Mouse (Mus musculus): Measurements from ENCODE around the gene Rbm5. TPM values are rescaled to one million over a fixed set of nuclear protein-coding genes. Genes with fewer than 3 reads are reported as not detected.

Rbm5 gene
- polyA plus RNA-seq, 1 experiment from 2014 or later: 270 TPM

DNA sequence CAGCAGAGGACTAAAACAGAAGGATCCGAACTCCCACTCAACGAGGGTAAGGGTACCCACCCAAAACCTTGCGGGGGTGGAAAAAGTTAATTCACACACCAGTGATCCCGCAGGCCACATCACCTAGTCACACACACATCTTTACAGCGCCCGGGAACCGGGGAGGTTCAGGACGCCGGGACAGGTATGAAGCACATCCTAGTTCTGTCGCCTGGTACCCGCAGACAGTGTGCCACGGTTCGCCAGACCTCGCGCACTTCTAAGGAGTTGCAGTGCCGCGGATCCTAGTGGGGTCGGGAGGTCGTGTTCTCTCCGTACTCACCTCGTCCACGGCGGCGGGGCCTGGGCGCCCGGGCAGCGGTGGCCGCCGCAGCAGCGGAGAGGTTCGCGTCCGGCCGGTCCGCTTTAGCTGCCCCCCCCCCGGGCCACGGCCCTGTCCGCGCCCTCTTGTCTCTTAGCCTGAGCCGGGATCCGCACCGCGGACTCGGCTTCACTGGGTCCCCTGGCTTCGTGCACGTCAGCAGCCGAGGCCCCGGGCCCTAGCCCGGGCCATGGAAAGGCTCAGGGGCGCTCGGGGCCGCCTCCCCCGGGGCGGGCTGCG, 61.6 kb downstream of the Rbm5 start:
- H3K9me3 ChIP-seq: no peaks in the 10 kb centered on the region
- no peak for ATAC-seq (ENCODE audit: low FRiP score, low read depth)

DNA sequence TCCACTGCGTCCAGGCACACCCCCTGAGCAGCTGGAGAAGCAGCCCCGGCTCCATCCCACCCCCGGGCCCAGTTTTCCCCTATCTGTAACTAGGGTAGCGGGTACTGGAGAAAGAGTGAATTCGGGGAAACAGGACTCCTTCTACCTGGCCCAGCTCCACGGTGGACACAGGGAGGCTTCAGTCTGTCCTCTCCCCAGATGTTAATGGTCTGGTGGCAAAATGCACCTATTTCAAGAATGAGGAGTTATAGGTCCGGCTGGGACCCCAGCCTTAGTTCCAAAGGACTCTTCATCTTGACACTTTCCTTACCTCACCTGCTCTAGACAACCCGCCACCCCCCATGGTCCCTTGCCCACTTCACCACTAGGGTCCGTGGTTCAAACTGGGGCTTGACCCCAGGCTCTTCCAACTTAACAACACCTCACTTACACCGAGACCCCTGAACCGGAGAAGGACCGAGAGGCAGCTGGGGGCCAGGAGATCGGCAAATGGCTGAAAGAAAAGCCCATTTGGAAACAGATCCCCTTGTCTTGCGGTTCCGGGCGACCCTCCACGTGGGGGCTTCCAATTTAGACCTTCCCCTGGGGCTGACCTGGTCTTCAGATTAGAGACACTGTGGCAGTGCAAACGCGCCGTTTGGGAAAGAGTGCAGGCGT, 62.2 kb downstream of the Rbm5 start:
- Histone ChIP-seq H3K27ac (peak overlapping the region; percentile 97), H3K27me3 (no peaks in the 10 kb centered on the region), H3K4me2 (replicated peaks) (peak overlapping the region; percentile 85), H3K4me3 (peak overlapping the region; percentile 77), H3K4me1 (peaks cover 50% of the 10 kb centered on the region), H3K9ac (peak overlapping the region; percentile 97), H3K9me3 (no peaks in the 10 kb centered on the region), H3K36me3 (peaks cover 23% of the 10 kb centered on the region)
- ATAC-seq (ENCODE audit: low FRiP score, low read depth): no peak
- WGBS: under 1% methylated on average over 21 of the region's 21 CpGs

More for the DNA sequence above, 61.6 kb downstream of the Rbm5 start:
- H3K4me1 ChIP-seq: peaks cover 50% of the 10 kb centered on the region
- no peaks in the 10 kb centered on the region for H3K27me3 ChIP-seq
- peak overlapping the region; percentile 85 for H3K4me2 ChIP-seq (replicated peaks)
- H3K4me3 ChIP-seq: peak overlapping the region; percentile 77
- H3K9ac ChIP-seq: peak overlapping the region; percentile 97
- peak overlapping the region; percentile 97 for H3K27ac ChIP-seq
- WGBS: under 1% methylated on average over 53 of the region's 55 CpGs
- H3K36me3 ChIP-seq: peaks cover 17% of the 10 kb centered on the region

DNA sequence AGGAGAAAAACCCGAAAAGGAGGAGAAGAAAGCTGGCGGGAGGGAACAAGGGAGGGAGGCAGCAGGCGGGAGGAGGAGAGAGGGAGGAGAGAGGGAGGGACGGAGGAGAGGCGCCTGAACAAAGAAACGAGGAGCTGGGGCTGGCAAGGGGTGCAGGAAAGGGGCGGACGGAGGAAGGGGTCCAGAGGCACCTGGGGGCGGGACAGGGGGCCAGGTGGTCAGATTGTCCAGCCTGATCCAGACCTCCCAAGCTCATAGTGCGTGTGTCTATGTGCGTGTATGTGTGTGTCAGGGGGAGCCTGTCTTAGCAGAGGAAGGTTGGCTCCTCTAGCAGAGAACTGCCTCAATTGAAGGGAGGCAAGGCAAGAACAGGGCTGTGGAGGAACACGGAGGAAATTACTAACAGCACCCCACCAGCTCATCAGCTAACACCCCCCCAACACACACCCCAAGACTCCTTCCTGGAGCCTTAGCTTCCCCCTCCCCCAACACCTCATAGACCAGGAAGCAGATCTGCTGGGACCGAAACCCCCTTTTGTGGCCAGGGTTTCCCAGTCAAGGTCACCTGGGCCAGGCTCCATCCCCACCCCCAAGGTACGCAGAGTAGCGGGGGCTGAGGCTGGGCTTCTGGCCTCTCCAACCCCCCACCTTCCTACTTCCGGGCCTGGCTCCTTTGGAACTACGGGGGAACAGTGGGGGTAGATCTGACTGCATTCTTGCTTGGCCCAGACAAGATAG, 62.9 kb downstream of the Rbm5 start:
- peak overlapping the region; percentile 77 for H3K4me3 ChIP-seq
- ATAC-seq (ENCODE audit: low FRiP score, low read depth): peak; percentile 54
- WGBS: 0% methylated on average over 17 of the region's 17 CpGs
- H3K4me1 ChIP-seq: peaks cover 53% of the 10 kb centered on the region
- H3K27me3 ChIP-seq: no peaks in the 10 kb centered on the region
- peaks cover 30% of the 10 kb centered on the region for H3K36me3 ChIP-seq
- peak overlapping the region; percentile 97 for H3K9ac ChIP-seq
- no peaks in the 10 kb centered on the region for H3K9me3 ChIP-seq
- peak overlapping the region; percentile 97 for H3K27ac ChIP-seq
- peak overlapping the region; percentile 85 for H3K4me2 ChIP-seq (replicated peaks)

DNA sequence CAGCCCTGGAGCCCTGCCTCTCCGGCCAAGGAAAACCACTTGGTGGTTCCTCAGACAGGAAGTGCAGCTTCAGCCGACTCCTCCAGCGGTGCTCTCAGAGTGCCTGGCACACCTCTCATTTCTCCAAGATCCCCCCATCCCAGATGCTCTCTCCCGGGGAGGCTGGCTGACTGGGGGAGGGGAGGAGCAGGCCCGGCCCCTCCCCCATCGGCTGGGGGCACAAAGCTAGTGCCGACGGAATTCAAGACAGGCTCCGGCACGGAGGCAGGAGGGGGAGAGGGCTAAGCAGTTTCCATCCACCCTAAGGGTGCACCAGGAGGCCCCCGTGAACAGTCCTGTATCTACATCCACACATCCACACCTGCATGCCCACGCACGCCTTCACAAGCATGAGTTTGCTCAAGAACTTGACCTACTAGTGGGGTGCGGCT, 64.0 kb downstream of the Rbm5 start:
- WGBS: under 1% methylated on average over 13 of the region's 14 CpGs
- Histone ChIP-seq H3K4me3 (peak overlapping the region; percentile 77), H3K9ac (peak overlapping the region; percentile 97), H3K36me3 (peaks cover 38% of the 10 kb centered on the region), H3K27ac (peak overlapping the region; percentile 97), H3K4me1 (peaks cover 62% of the 10 kb centered on the region), H3K27me3 (no peaks in the 10 kb centered on the region), H3K4me2 (replicated peaks) (peak overlapping the region; percentile 85), H3K9me3 (no peaks in the 10 kb centered on the region)
- ATAC-seq (ENCODE audit: low FRiP score, low read depth): no peak

DNA sequence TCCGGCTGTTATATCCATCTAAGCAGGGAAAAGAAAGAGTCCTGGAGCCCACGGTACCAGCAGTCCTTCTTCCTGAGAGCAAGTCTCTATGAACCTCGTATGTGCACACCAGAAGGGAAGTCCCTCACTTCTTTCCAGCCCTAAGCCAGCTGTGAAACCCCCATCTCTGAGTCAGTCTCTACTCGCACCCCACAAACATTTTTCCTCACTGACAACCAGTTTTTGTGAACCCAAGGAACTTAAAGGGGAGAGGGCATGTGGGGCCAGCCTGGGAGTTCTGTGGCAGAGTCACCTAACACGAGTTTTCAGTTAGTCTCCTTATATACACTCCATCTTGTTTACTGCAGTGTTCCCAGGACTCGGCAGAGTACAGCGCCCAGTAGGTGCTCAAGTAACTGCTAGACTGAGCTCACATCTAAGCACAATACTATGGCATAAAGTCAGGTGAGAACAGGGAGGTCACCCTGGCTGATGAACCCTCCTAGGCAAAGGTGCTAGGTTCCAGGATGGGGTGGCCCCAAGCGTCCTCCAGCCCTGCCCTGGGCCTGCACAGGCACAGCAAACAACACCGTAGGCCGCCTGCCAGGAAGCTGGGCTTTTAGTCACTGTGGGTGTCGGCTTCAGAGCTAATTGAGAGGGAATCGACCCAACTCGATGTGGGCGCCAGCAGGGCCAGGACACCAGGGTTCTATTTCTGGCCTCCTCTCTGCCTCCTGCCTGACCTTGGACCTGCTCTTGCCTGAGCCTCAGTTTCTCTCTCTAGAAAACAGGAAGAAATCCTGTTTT, 67.3 kb downstream of the Rbm5 start:
- no peaks in the 10 kb centered on the region for H3K27me3 ChIP-seq
- H3K9me3 ChIP-seq: no peaks in the 10 kb centered on the region
- no peak overlapping the region for H3K4me3 ChIP-seq
- H3K27ac ChIP-seq: peak overlapping the region; percentile 52; the same call in 1 of the 2 replicates
- H3K4me2 ChIP-seq (replicated peaks): peak overlapping the region; percentile 41; the same call in 1 of the 2 replicates
- H3K9ac ChIP-seq: peak overlapping the region; percentile 50; the same call in 1 of the 2 replicates
- no peak for ATAC-seq (ENCODE audit: low FRiP score, low read depth)
- H3K4me1 ChIP-seq: peaks cover 89% of the 10 kb centered on the region
- H3K36me3 ChIP-seq: peaks cover 47% of the 10 kb centered on the region
- WGBS: 42% methylated on average over 14 of the region's 14 CpGs

DNA sequence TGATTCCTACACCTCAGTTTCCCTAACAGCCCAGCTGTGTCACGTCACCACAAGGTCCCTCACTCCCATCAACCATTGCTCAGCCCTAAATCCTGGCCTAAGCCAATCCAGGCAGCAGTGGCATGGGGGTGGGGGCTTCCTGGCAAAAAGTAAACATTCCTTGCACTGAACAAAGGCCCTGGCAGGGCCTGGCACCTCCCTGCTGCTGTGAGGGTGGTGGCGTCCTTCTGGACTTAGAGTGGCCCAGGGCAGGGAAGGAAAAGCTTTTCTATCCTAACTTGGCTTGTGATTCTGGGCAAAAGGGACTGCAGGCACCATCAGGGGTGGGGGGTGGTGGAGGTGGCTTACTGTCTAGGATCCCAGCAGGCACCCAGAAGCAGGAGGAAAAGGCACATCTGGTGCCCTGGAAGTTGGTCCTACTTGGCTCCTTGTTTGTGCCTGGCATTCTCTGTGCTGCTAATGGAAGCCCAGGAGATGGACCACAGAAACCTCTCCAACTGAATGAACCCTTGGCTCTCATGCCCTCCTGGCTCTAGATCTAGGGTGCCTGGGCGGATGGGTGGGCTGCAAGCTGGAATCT, 68.1 kb downstream of the Rbm5 start:
- H3K27ac ChIP-seq: peak overlapping the region; percentile 52; the same call in 1 of the 2 replicates
- no peaks in the 10 kb centered on the region for H3K9me3 ChIP-seq
- peaks cover 98% of the 10 kb centered on the region for H3K4me1 ChIP-seq
- H3K36me3 ChIP-seq: peaks cover 54% of the 10 kb centered on the region
- H3K4me2 ChIP-seq (replicated peaks): no peak overlapping the region
- H3K9ac ChIP-seq: peak overlapping the region; percentile 19; the same call in 1 of the 2 replicates
- ATAC-seq (ENCODE audit: low FRiP score, low read depth): no peak
- no peaks in the 10 kb centered on the region for H3K27me3 ChIP-seq
- H3K4me3 ChIP-seq: no peak overlapping the region
- WGBS: 57% methylated on average over 3 of the region's 3 CpGs

DNA sequence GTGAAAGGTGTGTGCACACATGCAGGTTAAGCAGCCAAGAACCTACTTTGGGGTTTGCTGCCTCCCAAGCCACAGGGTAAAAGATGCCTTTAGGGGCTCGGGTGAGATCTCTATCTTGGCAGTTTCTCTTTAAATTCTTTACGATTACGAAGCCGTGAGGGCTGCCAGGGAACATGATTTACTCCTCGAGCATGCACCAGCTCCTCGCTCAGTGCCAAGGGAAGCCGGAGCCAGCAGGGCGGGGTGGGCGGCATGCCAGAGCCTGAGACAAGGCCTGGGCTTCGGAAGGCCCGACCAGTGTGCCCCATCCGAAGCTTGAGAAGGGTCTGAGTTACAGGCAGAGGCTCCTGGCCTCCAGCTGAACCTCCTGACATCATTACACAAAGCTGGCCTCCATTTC, 69.2 kb downstream of the Rbm5 start:
- Histone ChIP-seq H3K27me3 (no peaks in the 10 kb centered on the region), H3K27ac (peak overlapping the region; percentile 52; the same call in 1 of the 2 replicates), H3K4me1 (peaks cover 99% of the 10 kb centered on the region), H3K9ac (0 out of 2 replicates have a peak overlapping the region, but pooled peaks have one; percentile 54), H3K9me3 (no peaks in the 10 kb centered on the region), H3K4me2 (replicated peaks) (peak overlapping the region; percentile 36), H3K36me3 (peaks cover 65% of the 10 kb centered on the region), H3K4me3 (no peak overlapping the region)
- no peak for ATAC-seq (ENCODE audit: low FRiP score, low read depth)
- 29% methylated on average over 12 of the region's 12 CpGs for WGBS

DNA sequence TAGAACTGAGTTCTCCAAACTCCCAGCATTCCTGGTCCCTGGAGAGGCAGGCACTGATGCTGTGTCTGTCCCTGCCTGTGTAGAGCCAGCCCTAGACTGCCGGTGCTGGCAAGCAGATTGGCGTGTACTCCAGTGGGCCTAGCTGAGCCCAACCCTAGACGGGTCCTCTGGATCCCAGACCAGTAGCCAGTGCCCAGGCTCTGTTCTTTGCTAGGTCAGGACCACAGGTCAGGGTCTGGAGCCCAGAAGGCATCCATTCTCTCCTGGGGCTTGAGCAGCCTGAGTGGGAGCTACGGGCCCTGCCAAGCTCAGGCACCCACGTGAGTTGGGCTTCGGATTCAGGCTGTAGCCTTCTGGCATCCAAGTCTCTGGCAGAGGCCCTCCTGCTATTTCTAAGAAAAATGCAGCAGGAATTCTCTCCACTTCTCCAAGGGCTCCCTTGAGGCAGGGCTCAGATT, 70.7 kb downstream of the Rbm5 start:
- 10% methylated on average over 6 of the region's 6 CpGs for WGBS
- peak overlapping the region; percentile 54 for H3K9ac ChIP-seq
- H3K27me3 ChIP-seq: no peaks in the 10 kb centered on the region
- H3K4me2 ChIP-seq (replicated peaks): peak overlapping the region; percentile 47
- H3K27ac ChIP-seq: peak overlapping the region; percentile 74
- H3K9me3 ChIP-seq: no peaks in the 10 kb centered on the region
- peaks cover 91% of the 10 kb centered on the region for H3K4me1 ChIP-seq
- H3K36me3 ChIP-seq: peaks cover 64% of the 10 kb centered on the region
- H3K4me3 ChIP-seq: peak overlapping the region; percentile 1; the same call in 1 of the 2 replicates
- no peak for ATAC-seq (ENCODE audit: low FRiP score, low read depth)

DNA sequence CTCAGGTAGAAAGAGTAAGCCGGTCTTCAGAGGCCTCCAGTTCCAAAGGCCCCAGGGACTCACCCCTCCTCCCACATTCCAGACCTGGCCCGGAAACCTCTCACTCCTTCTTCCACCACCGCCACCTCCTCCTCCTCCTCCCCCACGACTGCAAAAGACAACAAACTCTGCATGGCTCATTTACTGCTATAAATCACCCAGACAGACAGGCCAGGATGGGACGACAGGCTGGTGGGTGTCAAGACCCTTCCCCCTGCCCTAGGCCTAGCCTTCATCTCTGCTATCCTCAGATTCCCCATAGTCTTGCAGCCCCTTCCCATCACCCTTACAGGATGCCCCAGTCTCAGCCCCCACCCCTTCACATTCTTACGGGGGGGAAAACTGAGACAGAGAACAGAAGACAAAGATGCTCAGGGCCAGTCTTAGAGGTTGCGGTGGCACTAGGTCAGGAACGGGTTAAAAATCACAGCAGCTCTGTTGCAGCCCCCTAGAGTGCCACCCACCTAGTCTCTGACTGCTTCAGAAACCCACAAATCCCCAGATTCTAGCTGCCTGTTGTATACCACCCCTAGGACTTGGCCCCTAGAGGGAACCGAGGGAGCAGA, 71.3 kb downstream of the Rbm5 start:
- Histone ChIP-seq H3K9ac (peak overlapping the region; percentile 54; the same call in 1 of the 2 replicates), H3K36me3 (peaks cover 65% of the 10 kb centered on the region), H3K9me3 (no peaks in the 10 kb centered on the region), H3K27ac (peak overlapping the region; percentile 74; the same call in 1 of the 2 replicates), H3K4me1 (peaks cover 89% of the 10 kb centered on the region), H3K27me3 (no peaks in the 10 kb centered on the region), H3K4me2 (replicated peaks) (peak overlapping the region; percentile 47), H3K4me3 (peak overlapping the region; percentile 1; the same call in 1 of the 2 replicates)
- whole genome bisulfite sequencing: 3% methylated on average over 9 of the region's 9 CpGs
- ATAC-seq (ENCODE audit: low FRiP score, low read depth): no peak

DNA sequence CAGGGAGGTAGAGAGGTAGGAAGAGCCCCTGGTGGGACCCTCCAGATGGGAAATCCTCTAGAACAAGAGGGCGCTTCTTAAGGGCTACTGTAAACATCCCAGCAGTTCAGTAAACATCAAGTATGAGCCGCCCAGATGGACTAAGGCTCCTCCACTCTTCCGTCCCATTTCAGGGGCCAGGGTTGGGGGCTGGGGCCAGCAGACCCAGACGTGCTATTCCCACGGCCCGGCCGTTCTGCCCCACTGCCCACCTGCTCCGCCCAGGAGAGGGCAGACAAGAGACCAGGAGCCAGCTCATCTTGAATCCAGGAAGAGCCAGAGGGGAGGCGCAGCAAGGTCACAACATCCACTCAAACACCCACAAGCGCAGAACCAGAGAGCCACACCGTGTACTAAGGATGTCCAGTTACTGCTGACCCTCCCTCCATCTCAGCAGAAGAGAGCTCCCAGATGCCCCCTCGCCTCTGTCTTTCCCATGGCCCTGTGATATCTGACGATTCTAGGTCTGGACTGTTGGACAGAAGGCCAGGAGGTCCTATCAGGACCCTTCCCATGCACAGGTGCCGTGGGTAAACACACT, 72.1 kb downstream of the Rbm5 start:
- peak overlapping the region; percentile 47 for H3K4me2 ChIP-seq (replicated peaks)
- H3K4me1 ChIP-seq: peaks cover 82% of the 10 kb centered on the region
- peak overlapping the region; percentile 39; the same call in 1 of the 2 replicates for H3K27ac ChIP-seq
- H3K9ac ChIP-seq: peak overlapping the region; percentile 54
- 12% methylated on average over 14 of the region's 14 CpGs for WGBS
- ATAC-seq (ENCODE audit: low FRiP score, low read depth): no peak
- no peaks in the 10 kb centered on the region for H3K27me3 ChIP-seq
- no peaks in the 10 kb centered on the region for H3K9me3 ChIP-seq
- H3K4me3 ChIP-seq: peak overlapping the region; percentile 1
- peaks cover 62% of the 10 kb centered on the region for H3K36me3 ChIP-seq

Data from limb, embryonic 13.5 days (tissue).